Mouse (Mus musculus) layer of hippocampus, postnatal 14 days (tissue): ENCODE data around the gene Tex2. TPM values are rescaled to one million over a fixed set of nuclear protein-coding genes. Genes with fewer than 3 reads are reported as not detected.
"Not testable (repeated sequence)": the region's sequence is repeated elsewhere in the genome, so short reads cannot be mapped to it uniquely, and the experiment has no call there.

Experiments
- DNase-seq, 2 experiments: peaks; one replicate each; pipeline ENCODE4 v3.0.0; 2021 to 2022; ENCODE audit warnings: low spot score in 2 of 2, mixed read lengths in 1 of 2
- long read RNA-seq, 2 experiments: library from polyadenylated mRNA; stranded (forward); transcript quantifications; one replicate each; pipeline ENCODE4 v2.0.0; 2021
- total RNA-seq, 2 experiments: library from RNA; stranded (reverse); gene quantifications; 2 replicates each; pipeline ENCODE4 v1.2.3; 2021

Tex2 gene
- 100 to 1,000 TPM; 105 to 120 TPM for total RNA-seq
- long read RNA-seq, experiment 1, full-length matches to known transcripts = 7 of 33 reads
- long read RNA-seq, experiment 1, partial matches to known transcripts = 8 of 33 reads
- long read RNA-seq, experiment 1, other reads (novel, unspliced or antisense) = 18 of 33 reads
- long read RNA-seq, experiment 2, full-length matches to known transcripts = 2 of 23 reads
- long read RNA-seq, experiment 2, partial matches to known transcripts = 10 of 23 reads
- long read RNA-seq, experiment 2, other reads (novel, unspliced or antisense) = 11 of 23 reads

GRCm38 (mm10) chr11:106612961-106613637 is at the start of gene Tex2:
Gene Tex2 (minus strand): TSS chr11:106613423.
- peak; percentile 93 to 98 for DNase-seq

GRCm38 (mm10) chr11:106662634-106663407 is 49.6 kb upstream of the Tex2 start:
- DNase-seq = no peak

- DNase-seq = no peak
These were observed 47.3 kb upstream of the Tex2 start for GRCm38 (mm10) chr11:106660453-106661081.

- no peak for DNase-seq
These were observed 46.5 kb upstream of the Tex2 start for GRCm38 (mm10) chr11:106659598-106660295.

- DNase-seq = peak; percentile 77 to 84
These were observed 45.0 kb upstream of the Tex2 start for GRCm38 (mm10) chr11:106658051-106658880.

GRCm38 (mm10) chr11:106656896-106657498 is 43.8 kb upstream of the Tex2 start:
- not testable (repeated sequence) for DNase-seq

GRCm38 (mm10) chr11:106648347-106648746 is 35.1 kb upstream of the Tex2 start:
- peak; percentile 52 to 70 for DNase-seq

GRCm38 (mm10) chr11:106642966-106643637 is 29.9 kb upstream of the Tex2 start:
- DNase-seq = no peak

- no peak for DNase-seq
These were observed 28.4 kb upstream of the Tex2 start for GRCm38 (mm10) chr11:106641580-106641979.

GRCm38 (mm10) chr11:106640059-106640458 is 26.8 kb upstream of the Tex2 start:
- DNase-seq = no peak

- DNase-seq = no peak
These were observed 26.1 kb upstream of the Tex2 start for GRCm38 (mm10) chr11:106639356-106639692.

GRCm38 (mm10) chr11:106638551-106639355 is 25.5 kb upstream of the Tex2 start:
- DNase-seq = no peak

GRCm38 (mm10) chr11:106637754-106638153 is 24.5 kb upstream of the Tex2 start:
- DNase-seq = no peak

- no peak for DNase-seq
These were observed 22.7 kb upstream of the Tex2 start for GRCm38 (mm10) chr11:106635946-106636345.

GRCm38 (mm10) chr11:106634175-106634574 is 21.0 kb upstream of the Tex2 start:
- not testable (repeated sequence) for DNase-seq

GRCm38 (mm10) chr11:106633456-106633855 is 20.2 kb upstream of the Tex2 start:
- no peak for DNase-seq

GRCm38 (mm10) chr11:106627692-106628091 is 14.5 kb upstream of the Tex2 start:
- DNase-seq = peak; percentile 68 to 73

GRCm38 (mm10) chr11:106625577-106625976 is 12.4 kb upstream of the Tex2 start:
- no peak for DNase-seq
